Mouse (Mus musculus): ENCODE measurements around the gene Lrrc49.
A peak's percentile ranks its signal among the peaks of the same experiment; 100 is the strongest.

The Lrrc49 gene

GRCm38 (mm10) chr9:60674780-60675179 lies 13.2 kb downstream of the Lrrc49 start:
- no peak for DNase-seq (ENCODE audit: low spot score)

- DNase-seq (ENCODE audit: low spot score), result no peak
These were observed 15.4 kb downstream of the Lrrc49 start for GRCm38 (mm10) chr9:60672568-60672967.

- DNase-seq (ENCODE audit: low spot score), result no peak
These were observed 19.1 kb downstream of the Lrrc49 start for GRCm38 (mm10) chr9:60668886-60669285.

GRCm38 (mm10) chr9:60665535-60665934 lies 22.4 kb downstream of the Lrrc49 start:
- DNase-seq (ENCODE audit: low spot score), result no peak

GRCm38 (mm10) chr9:60664866-60665265 lies 23.1 kb downstream of the Lrrc49 start:
- no peak for DNase-seq (ENCODE audit: low spot score)

GRCm38 (mm10) chr9:60664385-60664784 lies 23.6 kb downstream of the Lrrc49 start:
- DNase-seq (ENCODE audit: low spot score), result no peak

GRCm38 (mm10) chr9:60662936-60663335 lies 25.0 kb downstream of the Lrrc49 start:
- DNase-seq (ENCODE audit: low spot score), result no peak

GRCm38 (mm10) chr9:60653582-60653981 lies 34.4 kb downstream of the Lrrc49 start:
- no peak for DNase-seq (ENCODE audit: low spot score)

- no peak for DNase-seq (ENCODE audit: low spot score)
These were observed 34.8 kb downstream of the Lrrc49 start for GRCm38 (mm10) chr9:60653137-60653536.

GRCm38 (mm10) chr9:60650277-60650676 lies 37.7 kb downstream of the Lrrc49 start:
- DNase-seq (ENCODE audit: low spot score), result no peak

GRCm38 (mm10) chr9:60648981-60649975 lies 38.7 kb downstream of the Lrrc49 start:
- DNase-seq (ENCODE audit: low spot score), result peak; percentile 32

- DNase-seq (ENCODE audit: low spot score), result no peak
These were observed 54.4 kb downstream of the Lrrc49 start for GRCm38 (mm10) chr9:60633601-60634000.

GRCm38 (mm10) chr9:60626311-60626791 lies 61.6 kb downstream of the Lrrc49 start:
- no peak for DNase-seq (ENCODE audit: low spot score)

GRCm38 (mm10) chr9:60625895-60626294 lies 62.1 kb downstream of the Lrrc49 start:
- no peak for DNase-seq (ENCODE audit: low spot score)

- DNase-seq (ENCODE audit: low spot score), result no peak
These were observed 71.0 kb downstream of the Lrrc49 start for GRCm38 (mm10) chr9:60616946-60617345.

- DNase-seq (ENCODE audit: low spot score), result no peak
These were observed 71.6 kb downstream of the Lrrc49 start for GRCm38 (mm10) chr9:60616359-60616758.

- no peak for DNase-seq (ENCODE audit: low spot score)
These were observed 75.7 kb downstream of the Lrrc49 start for GRCm38 (mm10) chr9:60612260-60612659.

GRCm38 (mm10) chr9:60610194-60610593 lies 77.8 kb downstream of the Lrrc49 start:
- DNase-seq (ENCODE audit: low spot score), result no peak

GRCm38 (mm10) chr9:60608857-60609256 lies 79.1 kb downstream of the Lrrc49 start:
- DNase-seq (ENCODE audit: low spot score), result no peak

GRCm38 (mm10) chr9:60608086-60608485 lies 79.9 kb downstream of the Lrrc49 start:
- DNase-seq (ENCODE audit: low spot score), result no peak

GRCm38 (mm10) chr9:60604971-60605370 lies 83.0 kb downstream of the Lrrc49 start:
- no peak for DNase-seq (ENCODE audit: low spot score)

- no peak for DNase-seq (ENCODE audit: low spot score)
These were observed 86.0 kb downstream of the Lrrc49 start for GRCm38 (mm10) chr9:60601936-60602335.

- DNase-seq (ENCODE audit: low spot score), result no peak
These were observed 87.7 kb downstream of the Lrrc49 start for GRCm38 (mm10) chr9:60600273-60600672.

Measured in ovary, adult 18-20 months (tissue).